Mouse (Mus musculus): ENCODE data around the gene 2010109A12Rik. TPM values are rescaled to one million over a fixed set of nuclear protein-coding genes. Genes with fewer than 3 reads are reported as not detected.

The 2010109A12Rik gene
- polyA plus RNA-seq (2016; fragmentation: Nextera tagmentation; extraction: Ambion mirVana): 0.95 and 1.7 TPM in 2 replicates

- no peaks in the 10 kb centered on the region for H3K9me3 ChIP-seq
- peak; percentile 97 for DNase-seq (ENCODE audit: low spot score)
- peak within 1 kb of the TSS; percentile 91 for H3K4me3 ChIP-seq
- WGBS: under 1% methylated on average over 79 of the region's 79 CpGs
- H3K27ac ChIP-seq: peak within 1 kb of the TSS; percentile 98
- H3K4me1 ChIP-seq: peaks cover 10% of the 10 kb centered on the region; the same call in 1 of the 2 replicates
- H3K36me3 ChIP-seq: peaks cover 7% of the 10 kb centered on the region
- H3K27me3 ChIP-seq (ENCODE audit: insufficient read depth, poor library complexity, severe bottlenecking): no peaks in the 10 kb centered on the region
Measured at GRCm38 (mm10) chr5:93206109-93207005, at the start of gene 2010109A12Rik, which contains the start of gene Ccni. Gene 2010109A12Rik, plus strand, starts transcription at chr5:93206518. Gene Ccni, minus strand, starts transcription at chr5:93206495.

- Histone ChIP-seq H3K4me3 (no peak overlapping the region), H3K9me3 (no peaks in the 10 kb centered on the region), H3K27me3 (ENCODE audit: insufficient read depth, poor library complexity, severe bottlenecking) (no peaks in the 10 kb centered on the region), H3K27ac (no peak overlapping the region), H3K36me3 (peaks cover 95% of the 10 kb centered on the region), H3K4me1 (no peaks in the 10 kb centered on the region)
- WGBS: 79% methylated on average over 3 of the region's 3 CpGs
- no peak for DNase-seq (ENCODE audit: low spot score)
Measured at GRCm38 (mm10) chr5:93163541-93163940, 42.8 kb upstream of the 2010109A12Rik start.

DNA sequence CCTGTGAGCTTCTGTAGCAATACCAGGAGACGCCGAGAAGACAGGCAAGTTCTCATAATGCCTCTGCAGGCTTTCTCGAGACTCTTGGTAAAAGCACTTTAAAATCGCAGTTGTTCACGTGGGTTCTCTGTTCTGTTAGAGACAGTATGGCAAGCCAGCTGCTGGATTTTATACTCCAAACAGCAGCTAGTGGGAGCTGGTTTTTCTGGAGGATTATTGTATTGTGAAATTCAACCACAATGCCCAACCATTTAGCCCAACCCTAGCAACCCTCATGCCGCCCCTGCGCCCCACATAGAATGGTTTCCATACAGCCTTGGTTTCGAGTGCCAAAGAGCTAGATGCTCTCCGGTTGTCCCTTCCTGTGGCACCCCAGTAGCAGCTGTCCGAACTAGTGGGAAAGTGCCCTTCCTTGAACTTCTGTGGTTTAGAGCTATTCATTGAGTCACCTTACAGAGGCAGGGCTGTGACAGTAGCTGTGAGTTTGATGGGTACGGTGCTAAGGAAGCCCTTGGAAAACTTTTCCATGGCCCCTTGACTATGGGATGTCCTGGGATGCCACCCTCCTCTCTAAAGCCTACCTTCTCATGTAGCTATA lies 38.3 kb upstream of the 2010109A12Rik start:
- DNase-seq (ENCODE audit: low spot score): peak; percentile 27
- Histone ChIP-seq H3K27ac (no peak overlapping the region), H3K9me3 (no peaks in the 10 kb centered on the region), H3K36me3 (peaks cover 86% of the 10 kb centered on the region), H3K27me3 (ENCODE audit: insufficient read depth, poor library complexity, severe bottlenecking) (no peaks in the 10 kb centered on the region), H3K4me1 (peaks cover 12% of the 10 kb centered on the region; the same call in 1 of the 2 replicates), H3K4me3 (no peak overlapping the region)
- WGBS: 93% methylated on average over 11 of the region's 11 CpGs

DNA sequence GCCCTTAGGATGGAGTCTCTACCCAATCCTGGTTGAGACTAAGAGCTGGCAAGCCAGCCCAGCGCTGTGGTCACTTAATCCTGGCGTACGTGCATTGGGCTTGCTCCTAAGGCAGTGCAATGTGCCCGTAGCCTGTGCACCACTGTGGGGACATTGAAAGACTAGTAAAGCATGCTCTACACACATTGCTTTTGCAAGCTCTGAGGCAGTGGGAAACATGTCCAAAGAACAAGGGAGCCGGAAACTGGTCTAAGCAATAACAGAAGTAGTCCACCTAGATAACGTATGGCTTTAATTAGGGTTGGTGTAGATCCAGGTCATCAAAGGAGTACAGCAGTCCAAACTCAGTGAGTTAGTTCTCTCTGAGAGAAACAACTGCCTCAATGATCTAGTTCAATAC lies 37.7 kb upstream of the 2010109A12Rik start:
- peaks cover 12% of the 10 kb centered on the region; the same call in 1 of the 2 replicates for H3K4me1 ChIP-seq
- peaks cover 84% of the 10 kb centered on the region for H3K36me3 ChIP-seq
- DNase-seq (ENCODE audit: low spot score): peak; percentile 47
- no peak overlapping the region for H3K4me3 ChIP-seq
- H3K9me3 ChIP-seq: no peaks in the 10 kb centered on the region
- H3K27me3 ChIP-seq (ENCODE audit: insufficient read depth, poor library complexity, severe bottlenecking): no peaks in the 10 kb centered on the region
- WGBS: 89% methylated on average over 6 of the region's 6 CpGs
- H3K27ac ChIP-seq: no peak overlapping the region

- Histone ChIP-seq H3K27me3 (ENCODE audit: insufficient read depth, poor library complexity, severe bottlenecking) (no peaks in the 10 kb centered on the region), H3K4me3 (no peak overlapping the region), H3K9me3 (no peaks in the 10 kb centered on the region), H3K27ac (no peak overlapping the region), H3K36me3 (peaks cover 73% of the 10 kb centered on the region), H3K4me1 (peaks cover 12% of the 10 kb centered on the region; the same call in 1 of the 2 replicates)
- peak; percentile 67 for DNase-seq (ENCODE audit: low spot score)
- 94% methylated on average over 15 of the region's 15 CpGs for WGBS
Measured at GRCm38 (mm10) chr5:93171420-93171819, 34.9 kb upstream of the 2010109A12Rik start.

- peaks cover 12% of the 10 kb centered on the region; the same call in 1 of the 2 replicates for H3K4me1 ChIP-seq
- H3K4me3 ChIP-seq: no peak overlapping the region
- H3K9me3 ChIP-seq: no peaks in the 10 kb centered on the region
- 45% methylated on average over 6 of the region's 6 CpGs for WGBS
- peak overlapping the region; percentile 33; the same call in 1 of the 2 replicates for H3K27ac ChIP-seq
- H3K36me3 ChIP-seq: peaks cover 65% of the 10 kb centered on the region
- H3K27me3 ChIP-seq (ENCODE audit: insufficient read depth, poor library complexity, severe bottlenecking): no peaks in the 10 kb centered on the region
- DNase-seq (ENCODE audit: low spot score): no peak
Measured at GRCm38 (mm10) chr5:93172536-93172935, 33.8 kb upstream of the 2010109A12Rik start.

DNA sequence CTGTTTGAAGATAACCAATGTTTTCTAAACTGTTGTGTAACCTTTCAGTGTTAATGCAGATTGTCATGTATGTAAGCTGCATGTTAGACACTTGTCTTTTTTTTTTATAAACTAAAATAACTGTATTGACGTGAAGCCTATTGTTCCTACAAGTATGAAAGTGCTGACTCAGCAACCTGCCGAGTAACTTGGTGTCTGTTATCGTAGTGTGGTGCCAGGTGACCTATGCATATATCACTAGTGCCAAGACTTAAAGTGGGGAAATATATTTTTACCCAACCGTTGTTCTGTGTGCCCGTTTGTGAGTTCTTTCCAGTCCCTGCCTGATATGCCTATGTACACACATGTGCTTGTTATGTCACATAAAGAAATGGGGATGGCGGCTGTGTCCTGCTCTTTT lies 31.6 kb upstream of the 2010109A12Rik start:
- DNase-seq (ENCODE audit: low spot score): no peak
- Histone ChIP-seq H3K27me3 (ENCODE audit: insufficient read depth, poor library complexity, severe bottlenecking) (no peaks in the 10 kb centered on the region), H3K4me1 (peaks cover 12% of the 10 kb centered on the region; the same call in 1 of the 2 replicates), H3K36me3 (peaks cover 60% of the 10 kb centered on the region), H3K27ac (no peak overlapping the region), H3K4me3 (no peak overlapping the region), H3K9me3 (no peaks in the 10 kb centered on the region)
- 89% methylated on average over 6 of the region's 6 CpGs for WGBS

DNA sequence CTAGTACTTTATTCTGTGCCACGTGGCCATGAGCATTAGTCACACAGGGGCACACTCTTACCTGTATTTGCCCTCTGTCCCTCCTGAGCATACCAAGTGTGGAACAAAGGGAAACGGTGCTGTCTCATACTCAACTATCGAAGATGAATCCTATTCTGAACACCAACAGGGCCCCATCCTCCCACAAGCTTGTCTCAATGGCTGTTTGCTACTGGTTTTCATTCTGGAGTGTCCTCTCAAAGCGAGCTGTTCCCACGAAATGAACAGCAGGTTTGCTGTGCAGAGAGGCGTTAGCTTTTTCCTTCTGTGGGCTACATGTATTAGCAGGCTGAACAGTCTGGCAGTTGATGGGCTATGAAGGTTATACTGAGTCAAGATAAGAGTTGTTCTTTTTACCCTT lies 27.7 kb upstream of the 2010109A12Rik start:
- peaks cover 54% of the 10 kb centered on the region for H3K36me3 ChIP-seq

GRCm38 (mm10) chr5:93180252-93180651 lies 26.1 kb upstream of the 2010109A12Rik start:
- WGBS: 60% methylated on average over 2 of the region's 2 CpGs
- Histone ChIP-seq H3K27me3 (ENCODE audit: insufficient read depth, poor library complexity, severe bottlenecking) (no peaks in the 10 kb centered on the region), H3K4me3 (no peak overlapping the region), H3K27ac (no peak overlapping the region), H3K9me3 (no peaks in the 10 kb centered on the region), H3K4me1 (no peaks in the 10 kb centered on the region), H3K36me3 (peaks cover 58% of the 10 kb centered on the region)
- no peak for DNase-seq (ENCODE audit: low spot score)

More for the DNA sequence above, 27.7 kb upstream of the 2010109A12Rik start:
- Histone ChIP-seq H3K4me3 (no peak overlapping the region), H3K4me1 (no peaks in the 10 kb centered on the region), H3K27ac (no peak overlapping the region), H3K9me3 (no peaks in the 10 kb centered on the region), H3K27me3 (ENCODE audit: insufficient read depth, poor library complexity, severe bottlenecking) (no peaks in the 10 kb centered on the region)
- 87% methylated on average over 6 of the region's 6 CpGs for WGBS
- no peak for DNase-seq (ENCODE audit: low spot score)

DNA sequence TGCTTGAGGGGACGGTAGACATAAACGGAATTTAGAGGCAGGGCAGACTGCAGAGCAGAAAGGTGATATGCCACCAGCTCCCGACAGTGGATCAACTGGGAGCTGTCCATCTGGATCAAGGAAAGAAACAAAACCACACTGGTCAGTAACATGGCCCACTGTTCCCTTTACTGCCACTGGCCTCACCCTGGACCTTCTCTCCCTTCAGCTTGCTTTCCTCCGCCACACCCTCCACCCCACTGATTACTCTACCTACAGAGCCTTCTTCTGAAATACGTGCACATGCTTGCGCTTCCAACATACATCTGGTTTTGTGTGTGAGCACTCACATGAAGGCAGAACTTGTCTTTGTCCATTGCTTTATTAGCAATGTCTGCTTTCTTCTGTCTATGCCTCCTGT lies 23.0 kb upstream of the 2010109A12Rik start:
- no peaks in the 10 kb centered on the region for H3K4me1 ChIP-seq

GRCm38 (mm10) chr5:93184548-93184947 lies 21.8 kb upstream of the 2010109A12Rik start:
- Histone ChIP-seq H3K27me3 (ENCODE audit: insufficient read depth, poor library complexity, severe bottlenecking) (no peaks in the 10 kb centered on the region), H3K9me3 (no peaks in the 10 kb centered on the region), H3K36me3 (peaks cover 76% of the 10 kb centered on the region), H3K4me1 (no peaks in the 10 kb centered on the region), H3K27ac (no peak overlapping the region), H3K4me3 (no peak overlapping the region)
- WGBS: 84% methylated on average over 6 of the region's 6 CpGs
- no peak for DNase-seq (ENCODE audit: low spot score)

More for the DNA sequence above, 23.0 kb upstream of the 2010109A12Rik start:
- DNase-seq (ENCODE audit: low spot score): no peak
- H3K27me3 ChIP-seq (ENCODE audit: insufficient read depth, poor library complexity, severe bottlenecking): no peaks in the 10 kb centered on the region
- no peaks in the 10 kb centered on the region for H3K9me3 ChIP-seq
- no peak overlapping the region for H3K27ac ChIP-seq
- WGBS: 88% methylated on average over 6 of the region's 6 CpGs
- H3K36me3 ChIP-seq: peaks cover 68% of the 10 kb centered on the region
- no peak overlapping the region for H3K4me3 ChIP-seq

DNA sequence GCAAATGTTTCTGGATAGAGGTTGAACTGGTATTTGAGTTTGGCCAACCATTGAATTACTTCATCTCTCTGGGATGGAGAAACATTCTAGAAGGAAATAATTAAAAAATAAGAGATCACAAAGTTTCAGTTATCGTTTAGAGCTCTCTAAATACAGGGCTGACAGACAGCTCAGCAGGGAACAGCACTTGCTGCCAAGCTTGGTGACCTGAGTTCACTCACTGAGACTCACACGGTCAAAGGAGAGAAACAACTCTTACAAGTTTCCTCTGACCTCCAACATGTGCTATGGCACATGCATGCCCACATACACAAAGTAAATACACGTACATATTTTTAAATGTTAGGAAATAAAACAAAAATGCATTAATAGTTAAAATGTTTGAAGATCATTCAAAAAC lies 16.7 kb upstream of the 2010109A12Rik start:
- Histone ChIP-seq H3K9me3 (no peaks in the 10 kb centered on the region), H3K4me1 (no peaks in the 10 kb centered on the region), H3K27me3 (ENCODE audit: insufficient read depth, poor library complexity, severe bottlenecking) (no peaks in the 10 kb centered on the region), H3K36me3 (peaks cover 54% of the 10 kb centered on the region), H3K27ac (no peak overlapping the region), H3K4me3 (no peak overlapping the region)
- WGBS: 82% methylated on average over 3 of the region's 3 CpGs
- no peak for DNase-seq (ENCODE audit: low spot score)

DNA sequence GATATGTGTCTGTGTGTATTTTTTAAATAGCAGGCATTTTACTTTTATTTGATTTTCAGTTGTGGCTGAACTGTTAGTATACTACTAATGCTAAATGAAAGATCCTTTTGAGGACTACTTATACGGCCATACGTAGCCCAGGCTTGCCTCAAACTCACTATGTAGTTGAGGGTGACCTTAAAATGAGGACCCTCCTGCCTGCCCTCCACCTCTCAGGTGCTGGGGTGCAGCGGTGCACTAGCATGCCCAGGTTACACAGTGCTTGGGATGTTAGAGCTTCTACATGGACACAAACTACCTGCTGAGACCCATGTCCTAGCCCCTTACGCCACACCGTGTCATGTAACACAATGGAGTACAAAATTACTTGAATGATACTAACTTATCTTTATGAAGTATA lies 15.9 kb upstream of the 2010109A12Rik start:
- Histone ChIP-seq H3K27ac (no peak overlapping the region), H3K36me3 (peaks cover 49% of the 10 kb centered on the region), H3K27me3 (ENCODE audit: insufficient read depth, poor library complexity, severe bottlenecking) (no peaks in the 10 kb centered on the region), H3K9me3 (no peaks in the 10 kb centered on the region), H3K4me3 (no peak overlapping the region), H3K4me1 (no peaks in the 10 kb centered on the region)
- WGBS: 92% methylated on average over 5 of the region's 5 CpGs
- DNase-seq (ENCODE audit: low spot score): no peak

Measured in heart, embryonic 10.5 days (tissue).